Comparison of ENCODE assay signal across 16 mouse cellular contexts in genomic region chr13:18485080-18485479, GRCm38 (mm10).
"Had no signal": no experiment of that assay in that cellular context is flagged by ENCODE, and none has a peak within 500 bp of the region (broad histone marks: within the 10 kb centered on the region; RNA-seq: fewer than 3 reads in every experiment).

No protein-coding gene starts in this region.

- H3K4me3 ChIP-seq: neural tube, embryonic 13.5 days; neural tube, embryonic 15.5 days; stomach, embryonic 15.5 days had no signal

- H3K9ac ChIP-seq: neural tube, embryonic 13.5 days; neural tube, embryonic 15.5 days; stomach, embryonic 15.5 days had no signal

- H3K4me2 ChIP-seq: neural tube, embryonic 13.5 days; neural tube, embryonic 15.5 days; stomach, embryonic 15.5 days had no signal

- DNase-seq: retina, postnatal 1 day; right cerebral cortex, adult 18-20 months; right cerebral cortex, postnatal 14 days; right cerebral cortex, postnatal 25 days; right cerebral cortex, postnatal 4 days; spleen, adult 18-20 months; thymus, adult 18-20 months; thymus, adult 2 months; thymus, postnatal 14 days; thymus, postnatal 25 days; thymus, postnatal 36 days; thymus, postnatal 4 days had no signal

- H3K27me3 ChIP-seq: neural tube, embryonic 13.5 days; neural tube, embryonic 15.5 days; stomach, embryonic 15.5 days had no signal

- H3K27ac ChIP-seq: neural tube, embryonic 13.5 days; neural tube, embryonic 15.5 days; stomach, embryonic 15.5 days; stomach, postnatal 0 days had no signal

- H3K4me1 ChIP-seq: neural tube, embryonic 13.5 days; neural tube, embryonic 15.5 days; stomach, embryonic 15.5 days had no signal

- H3K9me3 ChIP-seq: neural tube, embryonic 13.5 days; neural tube, embryonic 15.5 days; stomach, embryonic 15.5 days had no signal

- H3K36me3 ChIP-seq: neural tube, embryonic 13.5 days; neural tube, embryonic 15.5 days; stomach, embryonic 15.5 days had no signal
